Mouse (Mus musculus) limb, embryonic 11.5 days (tissue): Measurements from ENCODE around the gene Clpsl2. TPM values are rescaled to one million over a fixed set of nuclear protein-coding genes. Genes with fewer than 3 reads are reported as not detected.

Experiments
- ATAC-seq: fragments of 200-750 bp; cut with Nextera tagmentation; 2 replicates; pipeline ENCODE4 v1.8.0; 2017; ENCODE audit warnings: low read depth; ENCODE audit not compliant: insufficient number of reproducible peaks, low FRiP score, low TSS enrichment
- DNase-seq: peaks from one replicate; pipeline ENCODE4 v3.0.0-alpha.2; 2015; ENCODE audit warnings: low spot score
- H3K27ac ChIP-seq: fragments of 300-500 bp; sonication (generic); replicated peaks from 2 replicates; pipeline ENCODE4 v1.5.1; 2014; ENCODE audit warnings: low read depth, mild to moderate bottlenecking, low read length
- H3K27me3 ChIP-seq: fragments of 300-500 bp; sonication (generic); 2 replicates; pipeline ENCODE4 v1.6.1; 2014; ENCODE audit warnings: mild to moderate bottlenecking, low read length, mixed read lengths; ENCODE audit not compliant: control insufficient read depth, insufficient read depth
- H3K36me3 ChIP-seq: fragments of 300-500 bp; sonication (generic); 2 replicates; pipeline ENCODE4 v1.6.1; 2014; ENCODE audit warnings: mild to moderate bottlenecking, low read length, moderate library complexity, mixed read lengths; ENCODE audit not compliant: control insufficient read depth, insufficient read depth
- H3K4me1 ChIP-seq: fragments of 300-500 bp; sonication (generic); 2 replicates; pipeline ENCODE4 v1.6.1; 2014; ENCODE audit warnings: low read length, mixed read lengths; ENCODE audit not compliant: control insufficient read depth, insufficient read depth
- H3K4me2 ChIP-seq: fragments of 300-500 bp; sonication (generic); 2 replicates; pipeline ENCODE4 v1.6.1; 2014; ENCODE audit warnings: low read depth, mild to moderate bottlenecking, moderate library complexity; ENCODE audit not compliant: severe bottlenecking
- H3K4me3 ChIP-seq: fragments of 300-500 bp; sonication (generic); 2 replicates; pipeline ENCODE4 v1.5.1; 2014; ENCODE audit warnings: low read depth, low read length
- H3K9ac ChIP-seq: fragments of 300-500 bp; sonication (generic); 2 replicates; pipeline ENCODE4 v1.6.1; 2014; ENCODE audit warnings: mild to moderate bottlenecking, low read length
- H3K9me3 ChIP-seq: fragments of 300-500 bp; sonication (generic); 2 replicates; pipeline ENCODE4 v1.6.1; 2016; ENCODE audit warnings: low read length; ENCODE audit not compliant: control insufficient read depth
- WGBS: fragments of 180-500 bp; shearing (Covaris S2); extraction: QIAGEN DNeasy Blood & Tissue Kit; methylation state at CpG from one replicate; pipeline ENCODE4 v1.1.7; 2014; 5-methylcytosine and 5-hydroxymethylcytosine counted together
- microRNA-seq: library from miRNA; unstranded; fragments of <30 nt; microRNA quantifications from one replicate; pipeline ENCODE4, GENCODE M21; 2016
- polyA plus RNA-seq: library from polyadenylated mRNA; unstranded; fragments of >200 nt; fragmentation: Nextera tagmentation; extraction: Ambion mirVana; gene quantifications from 2 replicates; pipeline ENCODE4 v1.2.1, GENCODE M21; 2014

The Clpsl2 gene
- polyA plus RNA-seq, 1 experiment from 2014 or later = not detected

DNA sequence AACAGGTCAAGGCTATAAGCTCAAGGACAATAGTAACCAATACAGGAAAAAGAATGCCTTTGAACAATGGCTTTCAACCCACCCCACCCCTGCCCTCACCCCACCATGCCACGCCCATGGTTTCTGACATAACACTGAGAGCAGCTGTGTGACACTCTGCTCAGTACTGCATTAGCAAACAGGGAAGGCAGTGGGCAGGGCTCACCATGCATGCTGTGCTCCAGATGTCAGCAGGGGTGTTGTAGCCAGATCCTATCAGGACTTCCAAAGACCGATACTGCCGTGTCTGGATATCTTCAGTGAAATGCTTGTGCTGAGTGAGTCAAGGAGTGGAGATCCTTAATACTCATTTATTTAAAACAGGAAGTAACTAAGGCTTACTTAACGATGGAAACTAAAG lies 44.8 kb downstream of the Clpsl2 start:
- Histone ChIP-seq H3K4me1 (no peaks in the 10 kb centered on the region), H3K27me3 (no peaks in the 10 kb centered on the region), H3K9me3 (no peaks in the 10 kb centered on the region), H3K4me3 (no peak overlapping the region), H3K27ac (no peak overlapping the region), H3K4me2 (no peak overlapping the region), H3K36me3 (peaks cover 38% of the 10 kb centered on the region), H3K9ac (no peak overlapping the region)
- ATAC-seq = no peak
- no peak for DNase-seq
- 53% methylated on average over 4 of the region's 4 CpGs for WGBS

DNA sequence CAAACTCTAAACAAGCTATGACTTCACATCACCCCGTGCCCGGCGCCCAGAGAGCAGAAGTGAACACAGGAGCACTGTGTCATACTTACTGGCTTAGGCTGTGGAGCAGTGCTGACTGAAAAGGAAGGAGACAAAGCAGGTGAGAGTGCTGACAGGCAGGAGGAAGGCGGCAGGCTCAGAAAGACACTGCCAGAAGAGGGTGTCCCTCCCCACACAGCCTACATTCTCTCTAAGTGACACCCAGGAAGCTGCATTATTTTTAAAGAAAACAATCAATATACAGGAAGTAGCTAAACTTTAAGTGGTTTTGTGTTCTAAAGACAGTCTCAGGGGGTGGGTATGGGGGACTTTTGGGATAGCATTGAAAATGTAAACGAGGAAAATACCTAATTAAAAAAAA lies 51.6 kb downstream of the Clpsl2 start:
- Histone ChIP-seq H3K27ac (no peak overlapping the region), H3K36me3 (peaks cover 49% of the 10 kb centered on the region), H3K4me2 (no peak overlapping the region), H3K9ac (no peak overlapping the region), H3K27me3 (no peaks in the 10 kb centered on the region), H3K4me3 (no peak overlapping the region), H3K9me3 (no peaks in the 10 kb centered on the region), H3K4me1 (no peaks in the 10 kb centered on the region)
- WGBS = 93% methylated on average over 5 of the region's 5 CpGs
- no peak for ATAC-seq
- DNase-seq = no peak

DNA sequence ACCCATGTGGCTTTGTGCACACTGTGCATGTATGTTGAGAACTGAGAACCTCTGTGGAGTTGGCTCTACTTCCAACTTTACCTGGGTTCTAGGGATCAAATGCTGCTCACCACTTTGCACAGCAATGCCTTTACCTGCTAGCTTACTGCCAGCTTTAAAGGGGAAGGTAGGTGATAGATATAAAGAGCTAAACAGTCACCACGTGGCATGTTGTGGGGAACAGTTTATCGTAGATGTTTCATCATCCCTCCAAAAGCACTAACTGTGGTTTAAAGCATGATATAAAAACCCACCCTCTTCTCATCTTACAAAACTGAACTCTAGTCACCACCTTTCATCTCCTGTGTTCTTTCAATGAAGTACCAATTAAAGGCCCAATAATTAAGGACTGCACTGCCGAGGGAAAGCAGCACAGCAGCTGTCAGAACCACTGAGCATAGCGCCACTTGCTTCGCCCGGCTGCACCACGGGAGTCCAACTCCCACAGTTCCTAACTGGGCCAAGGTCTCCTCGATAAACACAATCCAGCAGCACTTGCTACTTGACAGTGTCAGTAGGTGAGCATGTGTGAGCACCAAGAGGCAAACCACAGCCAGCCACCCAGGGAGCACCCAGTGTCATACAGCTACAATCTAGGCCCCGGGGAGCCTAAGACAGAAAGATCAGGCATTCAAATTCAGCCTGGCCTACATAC lies 52.5 kb downstream of the Clpsl2 start:
- WGBS = 87% methylated on average over 9 of the region's 9 CpGs
- no peak overlapping the region for H3K4me2 ChIP-seq
- DNase-seq = no peak
- H3K9ac ChIP-seq = no peak overlapping the region
- H3K36me3 ChIP-seq = peaks cover 47% of the 10 kb centered on the region
- H3K9me3 ChIP-seq = no peaks in the 10 kb centered on the region
- H3K4me3 ChIP-seq = no peak overlapping the region
- no peak overlapping the region for H3K27ac ChIP-seq
- H3K27me3 ChIP-seq = no peaks in the 10 kb centered on the region
- ATAC-seq = no peak
- H3K4me1 ChIP-seq = no peaks in the 10 kb centered on the region

Small RNA genes lying within 50 kb of the gene (microRNA-seq; reads per million reads assigned to microRNA genes)
- gene Gm25195 (not detected), gene Mir6969 (not detected)

Other genes with a start within 250 kb of the Clpsl2 start
- gene Fance, start 235.9 kb upstream of the Clpsl2 start, polyA plus RNA-seq = 27.3 and 29.4 TPM in 2 replicates
- gene Rpl10a, start 220.9 kb upstream of the Clpsl2 start, polyA plus RNA-seq = 616 TPM in 2 replicates
- 10.0 and 10.6 TPM in 2 replicates for gene Tead3, start 198.6 kb upstream of the Clpsl2 start, polyA plus RNA-seq
- 3.4 and 4.4 TPM in 2 replicates for gene Tulp1, start 184.2 kb upstream of the Clpsl2 start, polyA plus RNA-seq
- 11.6 and 12.2 TPM in 2 replicates for gene Fkbp5, start 31.9 kb upstream of the Clpsl2 start, polyA plus RNA-seq
- not detected in 2 replicates for gene Armc12, start 18.6 kb upstream of the Clpsl2 start, polyA plus RNA-seq
- gene Clps, start 11.4 kb downstream of the Clpsl2 start, polyA plus RNA-seq = not detected in 2 replicates
- gene Lhfpl5, start 26.2 kb downstream of the Clpsl2 start, polyA plus RNA-seq = 0.26 and 0.36 TPM in 2 replicates
- 124 and 125 TPM in 2 replicates for gene Srpk1, start 73.3 kb downstream of the Clpsl2 start, polyA plus RNA-seq
- 0.43 and 0.61 TPM in 2 replicates for gene Slc26a8, start 140.8 kb downstream of the Clpsl2 start, polyA plus RNA-seq
- 51.5 and 53.8 TPM in 2 replicates for gene Mapk14, start 141.9 kb downstream of the Clpsl2 start, polyA plus RNA-seq
- 2.1 and 2.8 TPM in 2 replicates for gene AC170998.1, start 176.7 kb downstream of the Clpsl2 start, polyA plus RNA-seq
- 4.9 and 5.0 TPM in 2 replicates for gene Mapk13, start 219.9 kb downstream of the Clpsl2 start, polyA plus RNA-seq